Mouse (Mus musculus): ENCODE data around the gene Pgm5. TPM values are rescaled to one million over a fixed set of nuclear protein-coding genes. Genes with fewer than 3 reads are reported as not detected.

Pgm5 gene
- total and polyA plus RNA-seq, 2 experiments from 2014 or later = 0.57 to 11.7 TPM

GRCm38 (mm10) chr19:24689531-24689930 lies 172.1 kb downstream of the Pgm5 start:
- H3K36me3 ChIP-seq (ENCODE audit: insufficient read depth, low read length) = no peaks in the 10 kb centered on the region
- 99% methylated on average over 4 of the region's 4 CpGs for WGBS
- TF ChIP-seq CTCF (IDR thresholded peaks at IDR 0.05) = no peak
- H3K4me3 ChIP-seq (ENCODE audit: low read depth, low read length) = no peak overlapping the region
- no peak overlapping the region for H3K4me2 ChIP-seq (ENCODE audit: low read depth, low read length, poor library complexity, severe bottlenecking)
- no peak overlapping the region for H3K9ac ChIP-seq (replicated peaks; ENCODE audit: low read length, poor library complexity, severe bottlenecking)
- no peak overlapping the region for H3K27ac ChIP-seq (ENCODE audit: low read depth, low read length)
- H3K4me1 ChIP-seq (ENCODE audit: insufficient read depth, low read length) = no peaks in the 10 kb centered on the region
- DNase-seq (ENCODE audit: low spot score) (no peak), ATAC-seq (ENCODE audit: low FRiP score) (no peak)
- no peaks in the 10 kb centered on the region for H3K27me3 ChIP-seq (ENCODE audit: insufficient read depth, low read length)
- H3K9me3 ChIP-seq (ENCODE audit: low read length) = no peaks in the 10 kb centered on the region

GRCm38 (mm10) chr19:24688327-24688726 lies 173.3 kb downstream of the Pgm5 start:
- Histone ChIP-seq H3K9me3 (ENCODE audit: low read length) (no peaks in the 10 kb centered on the region), H3K27ac (ENCODE audit: low read depth, low read length) (no peak overlapping the region), H3K9ac (replicated peaks; ENCODE audit: low read length, poor library complexity, severe bottlenecking) (no peak overlapping the region), H3K27me3 (ENCODE audit: insufficient read depth, low read length) (no peaks in the 10 kb centered on the region), H3K4me1 (ENCODE audit: insufficient read depth, low read length) (no peaks in the 10 kb centered on the region), H3K4me2 (ENCODE audit: low read depth, low read length, poor library complexity, severe bottlenecking) (no peak overlapping the region), H3K4me3 (ENCODE audit: low read depth, low read length) (no peak overlapping the region), H3K36me3 (ENCODE audit: insufficient read depth, low read length) (no peaks in the 10 kb centered on the region)
- ATAC-seq (ENCODE audit: low FRiP score) = no peak
- no peak for DNase-seq (ENCODE audit: low spot score)
- WGBS = 79% methylated on average over 6 of the region's 6 CpGs
- TF ChIP-seq CTCF (IDR thresholded peaks at IDR 0.05) = no peak

- Histone ChIP-seq H3K9ac (replicated peaks; ENCODE audit: low read length, poor library complexity, severe bottlenecking) (no peak overlapping the region), H3K36me3 (ENCODE audit: insufficient read depth, low read length) (no peaks in the 10 kb centered on the region), H3K9me3 (ENCODE audit: low read length) (no peaks in the 10 kb centered on the region), H3K4me2 (ENCODE audit: low read depth, low read length, poor library complexity, severe bottlenecking) (no peak overlapping the region), H3K4me3 (ENCODE audit: low read depth, low read length) (no peak overlapping the region), H3K27me3 (ENCODE audit: insufficient read depth, low read length) (no peaks in the 10 kb centered on the region), H3K27ac (ENCODE audit: low read depth, low read length) (no peak overlapping the region), H3K4me1 (ENCODE audit: insufficient read depth, low read length) (no peaks in the 10 kb centered on the region)
- 86% methylated on average over 10 of the region's 10 CpGs for WGBS
- DNase-seq (ENCODE audit: low spot score) = no peak
- TF ChIP-seq CTCF (IDR thresholded peaks at IDR 0.05) = no peak
- ATAC-seq (ENCODE audit: low FRiP score) = no peak
Observed at GRCm38 (mm10) chr19:24686411-24686810, 175.2 kb downstream of the Pgm5 start.

GRCm38 (mm10) chr19:24683016-24683720 lies 178.5 kb downstream of the Pgm5 start:
- 75% methylated on average over 12 of the region's 12 CpGs for WGBS
- no peak for TF ChIP-seq CTCF (IDR thresholded peaks at IDR 0.05)
- ATAC-seq (ENCODE audit: low FRiP score) = no peak

GRCm38 (mm10) chr19:24677242-24677984 lies 184.2 kb downstream of the Pgm5 start:
- Histone ChIP-seq H3K4me1 (ENCODE audit: insufficient read depth, low read length) (no peaks in the 10 kb centered on the region), H3K36me3 (ENCODE audit: insufficient read depth, low read length) (no peaks in the 10 kb centered on the region), H3K9me3 (ENCODE audit: low read length) (no peaks in the 10 kb centered on the region), H3K4me3 (ENCODE audit: low read depth, low read length) (no peak overlapping the region), H3K27me3 (ENCODE audit: insufficient read depth, low read length) (no peaks in the 10 kb centered on the region), H3K4me2 (ENCODE audit: low read depth, low read length, poor library complexity, severe bottlenecking) (no peak overlapping the region), H3K27ac (ENCODE audit: low read depth, low read length) (no peak overlapping the region), H3K9ac (replicated peaks; ENCODE audit: low read length, poor library complexity, severe bottlenecking) (no peak overlapping the region)
- no peak for TF ChIP-seq CTCF (IDR thresholded peaks at IDR 0.05)
- 67% methylated on average over 8 of the region's 8 CpGs for WGBS
- ATAC-seq (ENCODE audit: low FRiP score) (no peak), DNase-seq (ENCODE audit: low spot score) (no peak)

More at GRCm38 (mm10) chr19:24683016-24683720, 178.5 kb downstream of the Pgm5 start:
- no peak overlapping the region for H3K9ac ChIP-seq (replicated peaks; ENCODE audit: low read length, poor library complexity, severe bottlenecking)
- H3K27me3 ChIP-seq (ENCODE audit: insufficient read depth, low read length) = no peaks in the 10 kb centered on the region
- no peak overlapping the region for H3K4me3 ChIP-seq (ENCODE audit: low read depth, low read length)
- DNase-seq (ENCODE audit: low spot score) = no peak
- H3K4me2 ChIP-seq (ENCODE audit: low read depth, low read length, poor library complexity, severe bottlenecking) = no peak overlapping the region
- no peaks in the 10 kb centered on the region for H3K36me3 ChIP-seq (ENCODE audit: insufficient read depth, low read length)
- H3K4me1 ChIP-seq (ENCODE audit: insufficient read depth, low read length) = no peaks in the 10 kb centered on the region
- no peaks in the 10 kb centered on the region for H3K9me3 ChIP-seq (ENCODE audit: low read length)
- no peak overlapping the region for H3K27ac ChIP-seq (ENCODE audit: low read depth, low read length)

GRCm38 (mm10) chr19:24676429-24676828 lies 185.2 kb downstream of the Pgm5 start:
- 89% methylated on average over 7 of the region's 7 CpGs for WGBS
- H3K9me3 ChIP-seq (ENCODE audit: low read length) = no peaks in the 10 kb centered on the region
- ATAC-seq (ENCODE audit: low FRiP score) = no peak

More at GRCm38 (mm10) chr19:24676429-24676828, 185.2 kb downstream of the Pgm5 start:
- Histone ChIP-seq H3K27ac (ENCODE audit: low read depth, low read length) (no peak overlapping the region), H3K36me3 (ENCODE audit: insufficient read depth, low read length) (no peaks in the 10 kb centered on the region), H3K4me2 (ENCODE audit: low read depth, low read length, poor library complexity, severe bottlenecking) (no peak overlapping the region), H3K4me1 (ENCODE audit: insufficient read depth, low read length) (no peaks in the 10 kb centered on the region), H3K9ac (replicated peaks; ENCODE audit: low read length, poor library complexity, severe bottlenecking) (no peak overlapping the region), H3K27me3 (ENCODE audit: insufficient read depth, low read length) (no peaks in the 10 kb centered on the region), H3K4me3 (ENCODE audit: low read depth, low read length) (no peak overlapping the region)
- DNase-seq (ENCODE audit: low spot score) = no peak
- no peak for TF ChIP-seq CTCF (IDR thresholded peaks at IDR 0.05)
